Mouse (Mus musculus): Measurements from ENCODE around the gene Dgkh. TPM values are rescaled to one million over a fixed set of nuclear protein-coding genes. Genes with fewer than 3 reads are reported as not detected.

The Dgkh gene
- polyA plus RNA-seq, 1 experiment from 2014 or later: 0.94 TPM

- H3K4me3 ChIP-seq (ENCODE audit: low read depth, low read length): no peak overlapping the region
- H3K9ac ChIP-seq (ENCODE audit: low read depth, low read length): no peak overlapping the region
- no peak for TF ChIP-seq CTCF (IDR thresholded peaks at IDR 0.05; ENCODE audit: low read depth)
- no peaks in the 10 kb centered on the region for H3K9me3 ChIP-seq (ENCODE audit: control insufficient read depth)
- H3K4me1 ChIP-seq (replicated peaks; ENCODE audit: control insufficient read depth, insufficient read depth, low read length): peaks cover 17% of the 10 kb centered on the region
- no peaks in the 10 kb centered on the region for H3K36me3 ChIP-seq (ENCODE audit: control insufficient read depth, insufficient read depth)
- H3K4me2 ChIP-seq (replicated peaks; ENCODE audit: low read depth): no peak overlapping the region
- no peaks in the 10 kb centered on the region for H3K27me3 ChIP-seq (replicated peaks; ENCODE audit: control insufficient read depth, insufficient read depth, low read length)
- 80% methylated on average over 6 of the region's 6 CpGs for WGBS
- no peak for ATAC-seq
- H3K27ac ChIP-seq (ENCODE audit: low read depth, low read length): no peak overlapping the region
Measured at GRCm38 (mm10) chr14:78532345-78532744, 200.2 kb downstream of the Dgkh start.

GRCm38 (mm10) chr14:78530256-78530655, 202.3 kb downstream of the Dgkh start:
- Histone ChIP-seq H3K36me3 (ENCODE audit: control insufficient read depth, insufficient read depth) (no peaks in the 10 kb centered on the region), H3K9ac (ENCODE audit: low read depth, low read length) (no peak overlapping the region), H3K27me3 (replicated peaks; ENCODE audit: control insufficient read depth, insufficient read depth, low read length) (no peaks in the 10 kb centered on the region), H3K4me2 (replicated peaks; ENCODE audit: low read depth) (no peak overlapping the region), H3K4me3 (ENCODE audit: low read depth, low read length) (no peak overlapping the region), H3K27ac (ENCODE audit: low read depth, low read length) (no peak overlapping the region), H3K9me3 (ENCODE audit: control insufficient read depth) (no peaks in the 10 kb centered on the region), H3K4me1 (replicated peaks; ENCODE audit: control insufficient read depth, insufficient read depth, low read length) (peaks cover 23% of the 10 kb centered on the region)
- ATAC-seq: no peak
- TF ChIP-seq CTCF (IDR thresholded peaks at IDR 0.05; ENCODE audit: low read depth): no peak
- 65% methylated on average over 3 of the region's 3 CpGs for WGBS

- 26% methylated on average over 8 of the region's 8 CpGs for WGBS
- TF ChIP-seq CTCF (IDR thresholded peaks at IDR 0.05; ENCODE audit: low read depth): no peak
- no peak overlapping the region for H3K9ac ChIP-seq (ENCODE audit: low read depth, low read length)
- H3K4me2 ChIP-seq (replicated peaks; ENCODE audit: low read depth): peak overlapping the region; percentile 30; the same call in 1 of the 2 replicates
- H3K4me1 ChIP-seq (replicated peaks; ENCODE audit: control insufficient read depth, insufficient read depth, low read length): peaks cover 23% of the 10 kb centered on the region
- H3K36me3 ChIP-seq (ENCODE audit: control insufficient read depth, insufficient read depth): no peaks in the 10 kb centered on the region
- no peaks in the 10 kb centered on the region for H3K27me3 ChIP-seq (replicated peaks; ENCODE audit: control insufficient read depth, insufficient read depth, low read length)
- H3K27ac ChIP-seq (ENCODE audit: low read depth, low read length): no peak overlapping the region; the same call in 1 of the 2 replicates
- ATAC-seq: no peak
- no peak overlapping the region for H3K4me3 ChIP-seq (ENCODE audit: low read depth, low read length)
- H3K9me3 ChIP-seq (ENCODE audit: control insufficient read depth): no peaks in the 10 kb centered on the region
Measured at GRCm38 (mm10) chr14:78528461-78529425, 203.8 kb downstream of the Dgkh start.

GRCm38 (mm10) chr14:78526907-78527306, 205.7 kb downstream of the Dgkh start:
- Histone ChIP-seq H3K4me1 (replicated peaks; ENCODE audit: control insufficient read depth, insufficient read depth, low read length) (peaks cover 23% of the 10 kb centered on the region), H3K27ac (ENCODE audit: low read depth, low read length) (peak overlapping the region; percentile 66), H3K9ac (ENCODE audit: low read depth, low read length) (no peak overlapping the region), H3K4me3 (ENCODE audit: low read depth, low read length) (no peak overlapping the region), H3K4me2 (replicated peaks; ENCODE audit: low read depth) (peak overlapping the region; percentile 52), H3K9me3 (ENCODE audit: control insufficient read depth) (no peaks in the 10 kb centered on the region), H3K27me3 (replicated peaks; ENCODE audit: control insufficient read depth, insufficient read depth, low read length) (no peaks in the 10 kb centered on the region), H3K36me3 (ENCODE audit: control insufficient read depth, insufficient read depth) (no peaks in the 10 kb centered on the region)
- no peak for TF ChIP-seq CTCF (IDR thresholded peaks at IDR 0.05; ENCODE audit: low read depth)
- 46% methylated on average over 6 of the region's 6 CpGs for WGBS
- no peak for ATAC-seq

GRCm38 (mm10) chr14:78526475-78526874, 206.1 kb downstream of the Dgkh start:
- Histone ChIP-seq H3K4me1 (replicated peaks; ENCODE audit: control insufficient read depth, insufficient read depth, low read length) (peaks cover 23% of the 10 kb centered on the region), H3K36me3 (ENCODE audit: control insufficient read depth, insufficient read depth) (no peaks in the 10 kb centered on the region), H3K9ac (ENCODE audit: low read depth, low read length) (no peak overlapping the region), H3K27me3 (replicated peaks; ENCODE audit: control insufficient read depth, insufficient read depth, low read length) (no peaks in the 10 kb centered on the region), H3K27ac (ENCODE audit: low read depth, low read length) (peak overlapping the region; percentile 79), H3K4me2 (replicated peaks; ENCODE audit: low read depth) (peak overlapping the region; percentile 52), H3K9me3 (ENCODE audit: control insufficient read depth) (no peaks in the 10 kb centered on the region), H3K4me3 (ENCODE audit: low read depth, low read length) (no peak overlapping the region)
- TF ChIP-seq CTCF (IDR thresholded peaks at IDR 0.05; ENCODE audit: low read depth): no peak
- peak; percentile 91 for ATAC-seq
- 19% methylated on average over 3 of the region's 3 CpGs for WGBS

- no peaks in the 10 kb centered on the region for H3K27me3 ChIP-seq (replicated peaks; ENCODE audit: control insufficient read depth, insufficient read depth, low read length)
- no peaks in the 10 kb centered on the region for H3K36me3 ChIP-seq (ENCODE audit: control insufficient read depth, insufficient read depth)
- H3K4me2 ChIP-seq (replicated peaks; ENCODE audit: low read depth): peak overlapping the region; percentile 52
- H3K4me3 ChIP-seq (ENCODE audit: low read depth, low read length): no peak overlapping the region
- no peak for TF ChIP-seq CTCF (IDR thresholded peaks at IDR 0.05; ENCODE audit: low read depth)
- WGBS: 32% methylated on average over 3 of the region's 3 CpGs
- ATAC-seq: peak; percentile 64
- H3K9me3 ChIP-seq (ENCODE audit: control insufficient read depth): no peaks in the 10 kb centered on the region
- peaks cover 23% of the 10 kb centered on the region for H3K4me1 ChIP-seq (replicated peaks; ENCODE audit: control insufficient read depth, insufficient read depth, low read length)
- H3K27ac ChIP-seq (ENCODE audit: low read depth, low read length): peak overlapping the region; percentile 79
- H3K9ac ChIP-seq (ENCODE audit: low read depth, low read length): no peak overlapping the region
Measured at GRCm38 (mm10) chr14:78525611-78526457, 206.7 kb downstream of the Dgkh start.
